In genomic region chr9:118793151-118793785, GRCm38 (mm10) we compare ENCODE assay signal across 25 mouse cellular contexts.
"Had no signal": no experiment of that assay in that cellular context is flagged by ENCODE, and none has a peak within 500 bp of the region (broad histone marks: within the 10 kb centered on the region; RNA-seq: fewer than 3 reads in every experiment).

No protein-coding gene starts in this region.

- H3K27ac ChIP-seq: heart, adult 2 months; heart, embryonic 13.5 days; heart, embryonic 15.5 days; hindbrain, embryonic 13.5 days; hindbrain, embryonic 15.5 days; hindbrain, postnatal 0 days; kidney, embryonic 15.5 days; kidney, postnatal 0 days; layer of hippocampus, adult 2 months; left cerebral cortex, adult 2 months; limb, embryonic 13.5 days; limb, embryonic 15.5 days; liver, embryonic 12.5 days; liver, embryonic 14.5 days had no signal

- ATAC-seq: hindbrain, postnatal 0 days; intestine, embryonic 16.5 days; liver, embryonic 12.5 days had no signal

- DNase-seq: gastrocnemius, postnatal 10 days; gastrocnemius, postnatal 25 days; heart, adult 2 months; heart, postnatal 14 days; heart, postnatal 36 days; kidney, adult 11 months; kidney, adult 2 months; kidney, adult 9 months; kidney, postnatal 14 days; kidney, postnatal 4 days had no signal

- H3K27me3 ChIP-seq: heart, embryonic 13.5 days; heart, embryonic 15.5 days; hindbrain, embryonic 13.5 days; hindbrain, embryonic 15.5 days; kidney, embryonic 15.5 days; limb, embryonic 13.5 days; limb, embryonic 15.5 days; liver, embryonic 12.5 days had no signal

- H3K4me1 ChIP-seq: liver, embryonic 12.5 days had no signal

- H3K9me3 ChIP-seq: heart, embryonic 13.5 days; heart, embryonic 15.5 days; hindbrain, embryonic 13.5 days; hindbrain, embryonic 15.5 days; kidney, embryonic 15.5 days; limb, embryonic 13.5 days; limb, embryonic 15.5 days; liver, embryonic 12.5 days had no signal

- H3K4me2 ChIP-seq: heart, embryonic 11.5 days; heart, embryonic 13.5 days; heart, embryonic 15.5 days; hindbrain, embryonic 13.5 days; hindbrain, embryonic 15.5 days; kidney, embryonic 15.5 days; limb, embryonic 13.5 days; limb, embryonic 15.5 days; liver, embryonic 12.5 days had no signal

- H3K4me3 ChIP-seq: heart, adult 2 months; heart, embryonic 13.5 days; heart, embryonic 15.5 days; hindbrain, embryonic 13.5 days; hindbrain, embryonic 15.5 days; kidney, embryonic 15.5 days; layer of hippocampus, adult 2 months; left cerebral cortex, adult 2 months; limb, embryonic 13.5 days; limb, embryonic 15.5 days; liver, embryonic 12.5 days had no signal

- H3K9ac ChIP-seq: heart, embryonic 13.5 days; heart, embryonic 15.5 days; hindbrain, embryonic 13.5 days; hindbrain, embryonic 15.5 days; kidney, embryonic 15.5 days; limb, embryonic 13.5 days; limb, embryonic 15.5 days; liver, embryonic 12.5 days; liver, embryonic 14.5 days had no signal

- H3K36me3 ChIP-seq: heart, embryonic 13.5 days; heart, embryonic 15.5 days; hindbrain, embryonic 13.5 days; hindbrain, embryonic 15.5 days; kidney, embryonic 15.5 days; limb, embryonic 13.5 days; limb, embryonic 15.5 days; liver, embryonic 12.5 days had no signal
